Mouse (Mus musculus): ENCODE data around the gene 6030458C11Rik.

DNA sequence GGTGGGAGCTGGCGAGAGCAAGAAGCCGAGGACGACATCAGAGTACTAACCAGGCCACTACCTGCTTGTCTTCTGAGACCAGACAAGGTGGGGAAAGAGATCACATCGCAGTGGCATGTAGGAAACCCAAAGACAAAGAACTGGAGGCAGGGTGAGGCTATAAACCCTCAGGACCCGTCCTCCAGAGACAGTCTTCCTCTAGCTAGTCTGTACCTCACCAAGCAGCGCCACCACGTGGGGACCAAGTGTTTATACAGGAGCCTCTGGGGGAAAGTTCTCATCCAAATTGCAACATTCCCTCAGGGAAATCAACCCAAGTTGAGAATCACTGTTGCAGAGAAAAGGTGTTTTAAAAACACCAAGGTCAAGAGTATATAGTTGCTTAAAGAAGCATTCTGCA lies 18.4 kb upstream of the 6030458C11Rik start:
- peak; percentile 15; the same call in 1 of the 2 replicates for TF ChIP-seq CTCF (IDR thresholded peaks at IDR 0.05; ENCODE audit: extremely low read depth, insufficient read length, insufficient replicate concordance, low read depth, low read length)
- TF ChIP-seq POLR2A (IDR thresholded peaks at IDR 0.05; ENCODE audit: low read depth, low read length), result no peak

All from small intestine, adult 2 months (tissue).